Comparison of ENCODE assay signal across 7 mouse cellular contexts in the genomic region with DNA sequence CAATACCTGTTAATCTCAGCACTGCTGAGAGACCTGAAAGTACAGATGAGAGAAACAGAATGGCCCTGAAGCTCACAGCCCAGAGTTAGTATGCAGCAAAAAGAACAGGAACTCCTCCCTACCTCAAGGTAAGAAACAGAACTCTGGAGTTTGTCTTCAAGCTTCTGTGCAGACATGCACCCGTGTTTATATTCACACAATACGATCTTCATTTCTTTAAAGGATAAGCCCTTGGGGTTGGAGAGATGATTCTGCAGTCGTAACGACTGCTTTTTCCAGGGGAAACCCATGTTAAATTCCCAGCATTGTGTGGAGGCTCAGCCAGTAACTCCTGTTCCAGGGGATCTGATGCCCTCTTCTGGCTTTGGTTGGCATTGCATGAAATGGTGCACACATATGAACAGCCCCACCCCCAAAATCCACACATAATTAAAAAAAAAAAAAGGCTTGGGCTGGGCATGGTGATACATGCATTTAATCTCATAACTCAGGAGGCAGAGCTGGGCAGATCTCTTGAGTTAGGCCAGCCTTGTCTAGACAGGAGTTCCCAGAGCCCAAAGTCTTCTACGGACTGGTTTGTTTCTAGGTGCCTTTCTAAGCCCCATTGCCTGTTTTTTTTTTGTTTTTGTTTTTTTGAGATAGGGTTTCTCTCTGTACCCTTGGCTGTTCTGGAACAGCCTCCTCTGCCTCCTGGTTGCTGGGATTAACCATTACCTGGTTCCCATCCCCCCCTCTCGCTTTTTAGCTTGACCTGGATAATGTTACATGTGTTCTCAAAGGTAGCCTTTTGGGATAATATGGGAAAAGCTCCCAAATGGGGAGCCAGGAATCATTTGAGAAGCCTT. TPM values are rescaled to one million over a fixed set of nuclear protein-coding genes. Genes with fewer than 3 reads are reported as not detected.
DNase-seq lines count a peak whose midpoint lies in the region; ATAC-seq and TF ChIP-seq lines count a peak whose summit lies in the region.

No protein-coding gene starts in this region.

- CTCF ChIA-PET in Patski (lab: Charles Lee), result interaction anchor here (0.8 to 1.4 kb wide), 4 partner anchors 13 to 218 kb away, joined by 3 to 4 read pairs (median 3); no protein-coding TSS in a partner anchor

- no peaks in the 10 kb centered on the region for H3K9me3 ChIP-seq in forebrain, postnatal 0 days (ENCODE audit: low read length)
- H3K9me3 ChIP-seq in hindbrain, embryonic 16.5 days (ENCODE audit: control insufficient read depth, low read length), result no peaks in the 10 kb centered on the region

- H3K9ac ChIP-seq in forebrain, postnatal 0 days, result no peak overlapping the region
- H3K9ac ChIP-seq in hindbrain, embryonic 16.5 days (ENCODE audit: low read depth, low read length), result no peak overlapping the region

- no peaks in the 10 kb centered on the region for H3K27me3 ChIP-seq in Patski
- H3K27me3 ChIP-seq in forebrain, postnatal 0 days (ENCODE audit: insufficient read depth, low read length), result no peaks in the 10 kb centered on the region
- H3K27me3 ChIP-seq in hindbrain, embryonic 16.5 days (replicated peaks; ENCODE audit: control insufficient read depth, insufficient read depth, low read length), result no peaks in the 10 kb centered on the region

- H3K27ac ChIP-seq in forebrain, postnatal 0 days (ENCODE audit: low read depth, low read length), result peak overlapping the region; percentile 2; the same call in 1 of the 2 replicates
- no peak overlapping the region for H3K27ac ChIP-seq in hindbrain, embryonic 16.5 days (ENCODE audit: low read depth, low read length)

- no peak overlapping the region for H3K4me3 ChIP-seq in forebrain, postnatal 0 days (ENCODE audit: low read depth, low read length)
- no peak overlapping the region for H3K4me3 ChIP-seq in hindbrain, embryonic 16.5 days (ENCODE audit: low read length)

- no peak for ATAC-seq in Patski
- peak; percentile 81 for ATAC-seq in forebrain, postnatal 0 days
- peak; percentile 70 for ATAC-seq in hindbrain, embryonic 16.5 days

- H3K4me2 ChIP-seq in forebrain, postnatal 0 days (ENCODE audit: low read depth), result no peak overlapping the region
- no peak overlapping the region for H3K4me2 ChIP-seq in hindbrain, embryonic 16.5 days (ENCODE audit: low read length)

- H3K4me1 ChIP-seq in forebrain, postnatal 0 days (ENCODE audit: insufficient read depth), result peaks cover 5% of the 10 kb centered on the region; the same call in 1 of the 2 replicates
- no peaks in the 10 kb centered on the region for H3K4me1 ChIP-seq in hindbrain, embryonic 16.5 days (ENCODE audit: control insufficient read depth, insufficient read depth, low read depth, low read length)

- 50% methylated on average over 6 of the region's 6 CpGs for WGBS in forebrain, postnatal 0 days
- WGBS in hindbrain, embryonic 16.5 days, result 50% methylated on average over 6 of the region's 6 CpGs

- peak; percentile 19 for DNase-seq in Patski (ENCODE audit: low read depth, low spot score)
- peak; percentile 77 to 80 for DNase-seq in cerebellum, adult 18-20 months
- DNase-seq in forebrain, postnatal 0 days, result peak; percentile 81
- DNase-seq in left cerebral cortex, adult 11 months (ENCODE audit: low spot score), result peak; percentile 61
- DNase-seq in lung, postnatal 4 days, result peak; percentile 55 to 83
- peak; percentile 24 for DNase-seq in skeletal muscle tissue, adult 2 months (ENCODE audit: low read depth, low spot score)

- H3K36me3 ChIP-seq in forebrain, postnatal 0 days (ENCODE audit: insufficient read depth), result peaks cover 26% of the 10 kb centered on the region
- peaks cover 7% of the 10 kb centered on the region; the same call in 1 of the 2 replicates for H3K36me3 ChIP-seq in hindbrain, embryonic 16.5 days (ENCODE audit: control insufficient read depth, insufficient read depth, low read length)

- in situ Hi-C loops in Patski (cut with MboI; ENCODE audit: low pct_unique_long_range_greater_than_20kb), result loop anchor here (10.0 kb wide), 1 partner anchor 213 kb away; the partner anchor contains the start of gene Cox6a2

- peak; percentile 77 for TF ChIP-seq CTCF in Patski (IDR thresholded peaks at IDR 0.05)
- peak; percentile 68 for TF ChIP-seq CTCF in forebrain, postnatal 0 days (IDR thresholded peaks at IDR 0.05; ENCODE audit: low read depth)

- POLR2A ChIA-PET in Patski (lab: Charles Lee), result interaction anchor here (0.5 to 1.4 kb wide), 4 partner anchors 11 to 184 kb away, joined by 3 to 5 read pairs (median 3); no protein-coding TSS in a partner anchor

RNA-seq across cellular contexts. Expression of gene Pycard, which starts 1.8 kb away (rescaled TPM):
- polyA plus RNA-seq in Patski (2021), result 0.10 TPM
- total RNA-seq in forebrain, postnatal 0 days (2014; rRNA removed), result 8.1 and 12.1 TPM in 2 replicates
- polyA plus RNA-seq in forebrain, postnatal 0 days (2015; fragmentation: Nextera tagmentation; extraction: Ambion mirVana), result 7.4 and 8.5 TPM in 2 replicates
- polyA plus RNA-seq in hindbrain, embryonic 16.5 days (2015; fragmentation: Nextera tagmentation; extraction: Ambion mirVana), result 7.3 and 9.3 TPM in 2 replicates

RNA-seq across cellular contexts. Expression of gene Trim72, which starts 11.9 kb away (rescaled TPM):
- 0.17 TPM for polyA plus RNA-seq in Patski (2021)
- total RNA-seq in forebrain, postnatal 0 days (2014; rRNA removed), result 0.15 and 0.43 TPM in 2 replicates
- polyA plus RNA-seq in forebrain, postnatal 0 days (2015; fragmentation: Nextera tagmentation; extraction: Ambion mirVana), result not detected in 2 replicates
- 0.27 TPM in 1 of 2 replicates, not detected in the other for polyA plus RNA-seq in hindbrain, embryonic 16.5 days (2015; fragmentation: Nextera tagmentation; extraction: Ambion mirVana)

RNA-seq across cellular contexts. Expression of gene Fus, which starts 24.6 kb away (rescaled TPM):
- polyA plus RNA-seq in Patski (2021), result 469 TPM
- total RNA-seq in forebrain, postnatal 0 days (2014; rRNA removed), result 30.2 and 51.0 TPM in 2 replicates
- polyA plus RNA-seq in forebrain, postnatal 0 days (2015; fragmentation: Nextera tagmentation; extraction: Ambion mirVana), result 221 and 323 TPM in 2 replicates
- polyA plus RNA-seq in hindbrain, embryonic 16.5 days (2015; fragmentation: Nextera tagmentation; extraction: Ambion mirVana), result 275 and 318 TPM in 2 replicates

RNA-seq across cellular contexts. Expression of gene Prss36, which starts 45.3 kb away (rescaled TPM):
- polyA plus RNA-seq in Patski (2021), result 6.8 TPM
- total RNA-seq in forebrain, postnatal 0 days (2014; rRNA removed), result 6.4 and 18.4 TPM in 2 replicates
- polyA plus RNA-seq in forebrain, postnatal 0 days (2015; fragmentation: Nextera tagmentation; extraction: Ambion mirVana), result 15.6 and 18.3 TPM in 2 replicates
- 14.3 and 14.9 TPM in 2 replicates for polyA plus RNA-seq in hindbrain, embryonic 16.5 days (2015; fragmentation: Nextera tagmentation; extraction: Ambion mirVana)

Comparison
In these comparisons a context has a peak if more than half of its experiments do, and no peak if none do; other contexts are left out.
1. DNase-seq: peak in every context shown above with its lines; median percentile 81 in forebrain, postnatal 0 days; 78 in cerebellum, adult 18-20 months; 69 in lung, postnatal 4 days; 61 in left cerebral cortex, adult 11 months; 24 in skeletal muscle tissue, adult 2 months; 19 in Patski.